Mouse (Mus musculus): Measurements from ENCODE around the gene Ccdc180. TPM values are rescaled to one million over a fixed set of nuclear protein-coding genes. Genes with fewer than 3 reads are reported as not detected.
A peak's percentile ranks its signal among the peaks of the same experiment; 100 is the strongest.

Gene Ccdc180
- not detected in 2 replicates for polyA plus RNA-seq (2012; ENCODE audit: insufficient read depth, insufficient read length, low replicate concordance, missing spikeins)

GRCm38 (mm10) chr4:45890066-45890761 lies at the start of gene Ccdc180:
Gene Ccdc180, plus strand, starts transcription at chr4:45890303.
- 21% methylated on average over 19 of the region's 19 CpGs for WGBS
- Histone ChIP-seq H3K4me1 (ENCODE audit: control insufficient read depth, insufficient read depth, low read length) (peaks cover 4% of the 10 kb centered on the region), H3K27ac (ENCODE audit: insufficient read depth, low read depth, low read length) (no peak within 1 kb of the TSS), H3K4me3 (ENCODE audit: insufficient read depth, low read depth, low read length) (no peak within 1 kb of the TSS)
- TF ChIP-seq CTCF (IDR thresholded peaks at IDR 0.05; ENCODE audit: insufficient read depth, low read depth, low read length), result no peak
- no peak for TF ChIP-seq POLR2A (IDR thresholded peaks at IDR 0.05; ENCODE audit: insufficient read depth, low read depth, low read length)

DNA sequence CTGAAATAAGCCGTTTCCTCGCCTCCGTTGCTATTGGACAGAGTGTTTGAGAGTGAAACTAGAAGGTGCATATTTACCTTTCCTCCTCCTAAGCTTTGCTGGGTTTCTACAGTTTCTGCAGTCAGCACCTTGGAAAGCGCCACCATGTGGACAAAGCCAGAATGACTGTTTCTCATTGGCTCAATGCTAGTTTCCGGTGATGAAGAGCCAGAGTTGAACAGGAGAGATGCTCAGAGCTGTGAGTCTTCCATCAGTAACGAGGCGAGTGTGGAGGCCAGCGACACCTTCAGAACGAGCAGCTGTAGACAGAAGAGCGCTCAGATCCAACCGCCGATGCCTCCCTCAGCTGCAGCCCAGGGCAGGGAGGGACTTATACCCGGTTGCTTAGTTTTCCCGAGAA lies 45.7 kb upstream of the Ccdc180 start:
- 38% methylated on average over 14 of the region's 14 CpGs for WGBS
- Histone ChIP-seq H3K4me3 (ENCODE audit: insufficient read depth, low read depth, low read length) (no peak overlapping the region), H3K27ac (ENCODE audit: insufficient read depth, low read depth, low read length) (no peak overlapping the region), H3K4me1 (ENCODE audit: control insufficient read depth, insufficient read depth, low read length) (peaks cover 4% of the 10 kb centered on the region; the same call in 1 of the 2 replicates)
- TF ChIP-seq CTCF (IDR thresholded peaks at IDR 0.05; ENCODE audit: insufficient read depth, low read depth, low read length) (0 out of 2 replicates have a peak, but pooled peaks have one; percentile 25), POLR2A (IDR thresholded peaks at IDR 0.05; ENCODE audit: insufficient read depth, low read depth, low read length) (no peak)

GRCm38 (mm10) chr4:45846263-45846662 lies 43.8 kb upstream of the Ccdc180 start:
- no peak for TF ChIP-seq POLR2A (IDR thresholded peaks at IDR 0.05; ENCODE audit: insufficient read depth, low read depth, low read length)
- no peak for TF ChIP-seq CTCF (IDR thresholded peaks at IDR 0.05; ENCODE audit: insufficient read depth, low read depth, low read length)
- Histone ChIP-seq H3K4me1 (ENCODE audit: control insufficient read depth, insufficient read depth, low read length) (peaks cover 4% of the 10 kb centered on the region; the same call in 1 of the 2 replicates), H3K4me3 (ENCODE audit: insufficient read depth, low read depth, low read length) (no peak overlapping the region), H3K27ac (ENCODE audit: insufficient read depth, low read depth, low read length) (no peak overlapping the region)
- WGBS, result 93% methylated on average over 2 of the region's 2 CpGs

- 78% methylated on average over 10 of the region's 10 CpGs for WGBS
- Histone ChIP-seq H3K4me3 (ENCODE audit: insufficient read depth, low read depth, low read length) (no peak within 1 kb of the TSS), H3K4me1 (ENCODE audit: control insufficient read depth, insufficient read depth, low read length) (peaks cover 4% of the 10 kb centered on the region; the same call in 1 of the 2 replicates), H3K27ac (ENCODE audit: insufficient read depth, low read depth, low read length) (no peak within 1 kb of the TSS)
- TF ChIP-seq POLR2A (IDR thresholded peaks at IDR 0.05; ENCODE audit: insufficient read depth, low read depth, low read length) (no peak), CTCF (IDR thresholded peaks at IDR 0.05; ENCODE audit: insufficient read depth, low read depth, low read length) (no peak)
These were observed 41.8 kb upstream of the Ccdc180 start, which contains the start of gene Stra6l for GRCm38 (mm10) chr4:45848109-45848824. Gene Stra6l, plus strand, starts transcription at chr4:45848664.

GRCm38 (mm10) chr4:45848825-45849156 lies 41.3 kb upstream of the Ccdc180 start:
- Histone ChIP-seq H3K27ac (ENCODE audit: insufficient read depth, low read depth, low read length) (no peak overlapping the region), H3K4me1 (ENCODE audit: control insufficient read depth, insufficient read depth, low read length) (peaks cover 4% of the 10 kb centered on the region; the same call in 1 of the 2 replicates), H3K4me3 (ENCODE audit: insufficient read depth, low read depth, low read length) (no peak overlapping the region)
- 64% methylated on average over 10 of the region's 10 CpGs for WGBS
- TF ChIP-seq POLR2A (IDR thresholded peaks at IDR 0.05; ENCODE audit: insufficient read depth, low read depth, low read length) (no peak), CTCF (IDR thresholded peaks at IDR 0.05; ENCODE audit: insufficient read depth, low read depth, low read length) (no peak)

GRCm38 (mm10) chr4:45849419-45849818 lies 40.7 kb upstream of the Ccdc180 start:
- Histone ChIP-seq H3K27ac (ENCODE audit: insufficient read depth, low read depth, low read length) (no peak overlapping the region), H3K4me3 (ENCODE audit: insufficient read depth, low read depth, low read length) (no peak overlapping the region), H3K4me1 (ENCODE audit: control insufficient read depth, insufficient read depth, low read length) (peaks cover 3% of the 10 kb centered on the region; the same call in 1 of the 2 replicates)
- TF ChIP-seq CTCF (IDR thresholded peaks at IDR 0.05; ENCODE audit: insufficient read depth, low read depth, low read length), result no peak
- no peak for TF ChIP-seq POLR2A (IDR thresholded peaks at IDR 0.05; ENCODE audit: insufficient read depth, low read depth, low read length)
- 63% methylated on average over 1 of the region's 1 CpGs for WGBS

GRCm38 (mm10) chr4:45851640-45852051 lies 38.5 kb upstream of the Ccdc180 start:
- TF ChIP-seq CTCF (IDR thresholded peaks at IDR 0.05; ENCODE audit: insufficient read depth, low read depth, low read length) (no peak), POLR2A (IDR thresholded peaks at IDR 0.05; ENCODE audit: insufficient read depth, low read depth, low read length) (no peak)
- WGBS, result 64% methylated on average over 3 of the region's 3 CpGs
- Histone ChIP-seq H3K27ac (ENCODE audit: insufficient read depth, low read depth, low read length) (no peak overlapping the region), H3K4me3 (ENCODE audit: insufficient read depth, low read depth, low read length) (no peak overlapping the region), H3K4me1 (ENCODE audit: control insufficient read depth, insufficient read depth, low read length) (no peaks in the 10 kb centered on the region; the same call in 1 of the 2 replicates)

DNA sequence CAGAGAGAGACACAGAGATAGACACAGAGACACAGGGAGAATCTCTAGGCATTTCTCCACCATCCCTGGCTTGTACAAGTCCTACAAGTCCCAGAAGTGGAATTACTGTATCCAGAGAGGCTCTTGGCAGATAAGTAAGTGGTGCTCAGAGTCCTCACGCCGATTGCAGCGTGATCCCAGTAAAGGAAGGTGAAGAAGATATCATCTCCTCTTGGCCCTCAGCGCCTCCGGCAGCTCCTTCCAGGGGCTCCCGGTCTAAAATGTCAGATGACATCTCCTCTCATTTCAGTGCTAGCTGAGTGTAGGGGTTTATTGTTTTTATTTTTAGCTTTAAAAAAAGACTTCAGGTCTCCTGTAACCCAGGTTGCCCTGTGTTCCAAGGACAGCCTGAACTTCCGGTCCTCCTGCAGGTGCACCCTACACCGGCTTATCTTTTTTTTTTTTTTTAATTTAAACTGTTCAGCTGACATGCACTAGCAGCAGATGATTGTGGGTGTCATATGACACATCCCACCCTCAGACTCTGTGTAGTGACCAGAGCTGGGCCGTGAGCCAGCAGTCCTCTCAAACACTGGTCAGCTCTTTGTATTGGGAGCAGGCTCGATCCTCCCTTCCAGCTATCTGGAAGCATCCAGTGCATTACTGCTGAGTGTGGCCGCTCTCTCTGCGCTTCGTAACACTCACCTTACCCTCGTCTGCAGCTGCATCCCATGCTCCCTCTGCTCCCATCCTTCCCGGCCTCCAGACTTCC lies 36.4 kb upstream of the Ccdc180 start:
- Histone ChIP-seq H3K4me3 (ENCODE audit: insufficient read depth, low read depth, low read length) (no peak overlapping the region), H3K4me1 (ENCODE audit: control insufficient read depth, insufficient read depth, low read length) (no peaks in the 10 kb centered on the region; the same call in 1 of the 2 replicates), H3K27ac (ENCODE audit: insufficient read depth, low read depth, low read length) (no peak overlapping the region)
- WGBS, result 85% methylated on average over 15 of the region's 15 CpGs
- TF ChIP-seq POLR2A (IDR thresholded peaks at IDR 0.05; ENCODE audit: insufficient read depth, low read depth, low read length), result no peak
- TF ChIP-seq CTCF (IDR thresholded peaks at IDR 0.05; ENCODE audit: insufficient read depth, low read depth, low read length), result no peak

Data from olfactory bulb, adult 2 months (tissue).